Mouse (Mus musculus) intestine, embryonic 16.5 days (tissue): Measurements from ENCODE around the gene Krt83. TPM values are rescaled to one million over a fixed set of nuclear protein-coding genes. Genes with fewer than 3 reads are reported as not detected.

Source experiments
- ATAC-seq: fragments of 200-750 bp; cut with Nextera tagmentation; 2 replicates; pipeline ENCODE4 v1.8.0; 2017; ENCODE audit warnings: moderate TSS enrichment, moderate library complexity
- H3K27ac ChIP-seq: fragments of 300-500 bp; sonication (generic); 2 replicates; pipeline ENCODE4 v1.5.1; 2014; ENCODE audit warnings: mild to moderate bottlenecking, low read length
- H3K27me3 ChIP-seq: fragments of 300-500 bp; sonication (generic); replicated peaks from 2 replicates; pipeline ENCODE4 v1.6.1; 2014; ENCODE audit warnings: low read length, control low read depth, mixed read lengths; ENCODE audit not compliant: control insufficient read depth, insufficient read depth
- H3K36me3 ChIP-seq: fragments of 300-500 bp; sonication (generic); 2 replicates; pipeline ENCODE4 v1.6.1; 2014; ENCODE audit warnings: low read length, control low read depth; ENCODE audit not compliant: control insufficient read depth, insufficient read depth
- H3K4me1 ChIP-seq: fragments of 300-500 bp; sonication (generic); 2 replicates; pipeline ENCODE4 v1.6.1; 2014; ENCODE audit warnings: low read length, control low read depth, mixed read lengths; ENCODE audit not compliant: control insufficient read depth, insufficient read depth
- H3K4me2 ChIP-seq: fragments of 300-500 bp; sonication (generic); 2 replicates; pipeline ENCODE4 v1.6.1; 2014; ENCODE audit warnings: low read depth, low read length, control low read depth
- H3K4me3 ChIP-seq: fragments of 300-500 bp; sonication (generic); 2 replicates; pipeline ENCODE4 v1.5.1; 2014; ENCODE audit warnings: mild to moderate bottlenecking, low read length
- H3K9ac ChIP-seq: fragments of 300-500 bp; sonication (generic); 2 replicates; pipeline ENCODE4 v1.6.1; 2014; ENCODE audit warnings: low read depth, low read length
- H3K9me3 ChIP-seq: fragments of 300-500 bp; sonication (generic); 2 replicates; pipeline ENCODE4 v1.6.1; 2016; ENCODE audit warnings: low read length, control low read depth; ENCODE audit not compliant: control insufficient read depth
- WGBS: fragments of 180-500 bp; shearing (Covaris S2); extraction: QIAGEN DNeasy Blood & Tissue Kit; methylation state at CpG from one replicate; pipeline ENCODE4 v1.1.7; 2014; 5-methylcytosine and 5-hydroxymethylcytosine counted together
- polyA plus RNA-seq: library from polyadenylated mRNA; unstranded; fragments of >200 nt; fragmentation: Nextera tagmentation; extraction: Ambion mirVana; gene quantifications from 2 replicates; pipeline ENCODE4 v1.2.1, GENCODE M21; 2015

The Krt83 gene
- polyA plus RNA-seq, 1 experiment from 2014 or later, result 0.09 TPM

- no peaks in the 10 kb centered on the region for H3K4me1 ChIP-seq
- no peak overlapping the region for H3K9ac ChIP-seq
- no peak overlapping the region for H3K4me2 ChIP-seq
- no peak overlapping the region for H3K4me3 ChIP-seq
- H3K27me3 ChIP-seq, result no peaks in the 10 kb centered on the region
- no peak for ATAC-seq
- WGBS, result 73% methylated on average over 2 of the region's 2 CpGs
- no peak overlapping the region for H3K27ac ChIP-seq
- no peaks in the 10 kb centered on the region for H3K36me3 ChIP-seq
- 0 out of 2 replicates have a peak, but pooled peaks cover 2% of the 10 kb centered on the region for H3K9me3 ChIP-seq
Measured at GRCm38 (mm10) chr15:101455292-101455691, 36.0 kb downstream of the Krt83 start.

- Histone ChIP-seq H3K9ac (no peak overlapping the region), H3K27me3 (no peaks in the 10 kb centered on the region), H3K9me3 (0 out of 2 replicates have a peak, but pooled peaks cover 2% of the 10 kb centered on the region), H3K4me3 (no peak overlapping the region), H3K4me1 (no peaks in the 10 kb centered on the region), H3K27ac (no peak overlapping the region), H3K4me2 (no peak overlapping the region), H3K36me3 (no peaks in the 10 kb centered on the region)
- WGBS, result 72% methylated on average over 8 of the region's 8 CpGs
- no peak for ATAC-seq
Measured at GRCm38 (mm10) chr15:101454774-101455173, 36.5 kb downstream of the Krt83 start.

DNA sequence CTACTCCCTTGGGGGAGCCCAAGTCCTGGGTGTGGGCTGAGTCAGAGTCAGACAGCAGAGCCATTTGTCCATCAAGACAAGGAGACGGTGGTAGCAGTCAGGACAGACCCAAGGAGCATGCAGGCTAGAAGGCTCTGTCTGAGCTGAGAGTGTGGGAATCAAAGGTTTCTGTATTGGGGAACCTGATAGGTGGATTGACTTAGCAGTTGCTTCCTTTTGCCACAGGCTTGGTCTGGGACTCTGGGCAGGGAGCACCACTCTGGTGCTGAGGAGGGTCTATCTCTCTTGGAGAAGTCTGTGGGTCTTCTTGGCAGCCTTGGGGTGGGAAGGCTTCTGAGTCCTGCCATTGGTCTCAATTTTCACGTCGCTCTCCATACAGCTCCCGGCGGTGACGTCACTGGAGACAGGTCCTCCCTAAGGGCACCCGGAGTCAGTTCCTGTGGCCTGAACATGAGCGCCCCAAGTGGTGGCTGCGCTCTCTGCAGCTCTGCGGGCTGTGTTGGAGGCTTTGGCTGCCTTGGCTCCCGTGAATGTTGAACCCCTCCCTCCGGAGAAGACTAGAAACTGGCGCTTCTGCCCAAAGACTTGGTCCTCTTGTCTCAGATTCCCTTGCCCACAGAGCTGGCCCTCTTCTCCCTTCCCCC, 38.1 kb downstream of the Krt83 start:
- no peaks in the 10 kb centered on the region for H3K36me3 ChIP-seq
- ATAC-seq, result peak; percentile 88
- no peak overlapping the region for H3K27ac ChIP-seq
- no peak overlapping the region for H3K9ac ChIP-seq
- H3K4me1 ChIP-seq, result no peaks in the 10 kb centered on the region
- no peak overlapping the region for H3K4me3 ChIP-seq
- WGBS, result 7% methylated on average over 13 of the region's 13 CpGs
- H3K9me3 ChIP-seq, result 0 out of 2 replicates have a peak, but pooled peaks cover 2% of the 10 kb centered on the region
- H3K4me2 ChIP-seq, result peak overlapping the region; percentile 37; the same call in 1 of the 2 replicates
- H3K27me3 ChIP-seq, result no peaks in the 10 kb centered on the region

GRCm38 (mm10) chr15:101447444-101447843, 43.9 kb downstream of the Krt83 start, which contains the start of gene Krt88:
Gene Krt88, plus strand, starts transcription at chr15:101447744.
- WGBS, result 77% methylated on average over 2 of the region's 2 CpGs
- ATAC-seq, result no peak
- Histone ChIP-seq H3K4me2 (no peak within 1 kb of the TSS), H3K27me3 (no peaks in the 10 kb centered on the region), H3K27ac (no peak within 1 kb of the TSS), H3K36me3 (no peaks in the 10 kb centered on the region), H3K9me3 (no peaks in the 10 kb centered on the region), H3K4me3 (no peak within 1 kb of the TSS), H3K9ac (no peak within 1 kb of the TSS), H3K4me1 (no peaks in the 10 kb centered on the region)

DNA sequence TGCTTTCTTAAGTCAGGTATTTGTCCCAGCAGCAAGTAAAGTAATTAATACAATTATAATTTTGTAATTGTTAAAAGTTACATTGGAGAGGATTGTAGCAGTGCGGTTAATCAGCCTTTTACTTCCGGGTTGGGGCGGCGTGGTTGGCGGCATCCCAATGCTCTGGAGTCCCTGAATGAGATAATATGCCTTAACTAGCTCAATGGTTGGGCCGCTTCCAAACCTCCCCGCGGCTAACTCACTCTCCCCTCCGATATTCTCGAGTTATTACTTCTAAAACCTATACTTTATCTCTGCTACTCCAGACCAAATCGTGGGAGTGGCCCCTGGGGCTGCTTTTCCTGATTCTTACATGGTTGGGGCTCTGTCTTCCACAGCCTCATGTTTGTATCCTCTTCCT, 44.7 kb downstream of the Krt83 start:
- no peaks in the 10 kb centered on the region for H3K27me3 ChIP-seq
- ATAC-seq, result no peak
- WGBS, result 75% methylated on average over 11 of the region's 11 CpGs

DNA sequence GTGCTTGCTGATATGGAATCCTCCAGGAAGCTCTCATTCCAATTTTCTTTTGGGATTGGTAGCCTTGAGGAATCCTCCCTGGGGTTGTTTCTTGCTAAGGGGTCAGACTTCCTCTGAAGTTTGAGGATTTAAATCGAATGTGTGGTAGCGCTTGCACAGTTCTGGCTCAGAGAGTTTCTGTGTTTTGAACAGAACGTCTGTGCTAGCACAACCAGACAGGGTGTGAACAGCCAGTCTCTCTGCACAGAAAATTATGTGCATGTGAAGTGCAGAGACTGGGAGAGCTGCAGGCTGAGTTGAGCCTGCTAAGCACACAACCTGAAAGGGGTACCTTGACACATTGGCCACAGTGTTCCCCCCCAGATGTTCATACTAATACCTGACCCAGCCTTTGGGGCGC, 50.5 kb downstream of the Krt83 start:
- no peak for ATAC-seq

More for the DNA sequence above, 44.7 kb downstream of the Krt83 start:
- Histone ChIP-seq H3K4me1 (no peaks in the 10 kb centered on the region), H3K9ac (no peak overlapping the region), H3K4me2 (no peak overlapping the region), H3K27ac (no peak overlapping the region), H3K9me3 (no peaks in the 10 kb centered on the region), H3K36me3 (no peaks in the 10 kb centered on the region), H3K4me3 (no peak overlapping the region)

DNA sequence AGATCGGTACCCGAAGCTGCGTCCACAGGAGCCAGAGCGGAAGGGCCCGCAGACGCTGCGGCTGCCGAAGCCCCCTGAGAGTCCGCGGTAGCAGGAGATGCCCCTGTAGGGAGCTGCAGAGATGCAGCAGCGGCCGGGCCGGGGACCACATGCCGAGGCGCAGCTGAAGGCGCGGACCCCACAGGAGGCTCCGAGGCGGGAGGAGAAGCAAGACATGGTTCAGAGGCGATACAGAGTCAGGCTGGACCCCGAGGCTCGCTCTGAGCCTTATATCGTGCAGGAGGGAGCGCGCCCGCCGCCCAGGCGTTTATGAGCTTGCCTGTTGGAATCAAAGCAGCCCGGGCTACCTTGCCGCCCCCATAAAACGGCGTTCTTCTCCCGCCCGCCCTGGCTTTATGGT, 52.8 kb downstream of the Krt83 start, which contains the start of gene Krt87:
Krt87 (minus strand) TSS at position 250 of the 400 bp plus-strand sequence.
- ATAC-seq, result no peak; the same call in 1 of the 2 replicates
- H3K9me3 ChIP-seq, result no peaks in the 10 kb centered on the region
- WGBS, result 1% methylated on average over 34 of the region's 34 CpGs
- H3K27ac ChIP-seq, result no peak within 1 kb of the TSS
- H3K36me3 ChIP-seq, result no peaks in the 10 kb centered on the region
- peaks cover 17% of the 10 kb centered on the region for H3K27me3 ChIP-seq
- H3K4me2 ChIP-seq, result peak within 1 kb of the TSS; percentile 43
- peak within 1 kb of the TSS; percentile 29 for H3K4me3 ChIP-seq
- peaks cover 5% of the 10 kb centered on the region for H3K4me1 ChIP-seq
- peak within 1 kb of the TSS; percentile 37; the same call in 1 of the 2 replicates for H3K9ac ChIP-seq

More for the DNA sequence above, 50.5 kb downstream of the Krt83 start:
- H3K27ac ChIP-seq, result no peak overlapping the region
- no peak overlapping the region for H3K4me2 ChIP-seq
- H3K9ac ChIP-seq, result no peak overlapping the region
- 74% methylated on average over 4 of the region's 4 CpGs for WGBS
- peaks cover 5% of the 10 kb centered on the region for H3K4me1 ChIP-seq
- no peaks in the 10 kb centered on the region for H3K9me3 ChIP-seq
- no peaks in the 10 kb centered on the region for H3K36me3 ChIP-seq
- H3K27me3 ChIP-seq, result peaks cover 17% of the 10 kb centered on the region
- H3K4me3 ChIP-seq, result no peak overlapping the region

GRCm38 (mm10) chr15:101436611-101437010, 54.7 kb downstream of the Krt83 start:
- Histone ChIP-seq H3K27ac (no peak overlapping the region), H3K36me3 (no peaks in the 10 kb centered on the region), H3K4me3 (no peak overlapping the region), H3K27me3 (peaks cover 17% of the 10 kb centered on the region), H3K9me3 (no peaks in the 10 kb centered on the region), H3K9ac (no peak overlapping the region), H3K4me1 (peaks cover 5% of the 10 kb centered on the region), H3K4me2 (no peak overlapping the region)
- 82% methylated on average over 7 of the region's 7 CpGs for WGBS
- peak; percentile 50; the same call in 1 of the 2 replicates for ATAC-seq
